Mouse (Mus musculus) midbrain, postnatal 0 days (tissue): ENCODE data around the gene Cacna2d4. TPM values are rescaled to one million over a fixed set of nuclear protein-coding genes. Genes with fewer than 3 reads are reported as not detected.

Source experiments
- ATAC-seq: fragments of 200-750 bp; cut with Nextera tagmentation; 2 replicates; pipeline ENCODE4 v1.8.0; 2017; ENCODE audit warnings: moderate number of reproducible peaks, mild to moderate bottlenecking, moderate TSS enrichment, moderate library complexity; ENCODE audit not compliant: low FRiP score
- DNase-seq: peaks from one replicate; pipeline ENCODE4 v3.0.0-alpha.2; 2015; ENCODE audit warnings: low spot score
- H3K27ac ChIP-seq: fragments of 300-500 bp; sonication (generic); 2 replicates; pipeline ENCODE4 v1.5.1; 2014; ENCODE audit warnings: low read depth, mild to moderate bottlenecking, low read length, mixed read lengths
- H3K27me3 ChIP-seq: fragments of 300-500 bp; sonication (generic); 2 replicates; pipeline ENCODE4 v1.6.1; 2014; ENCODE audit warnings: low read length, control low read depth, mixed read lengths; ENCODE audit not compliant: insufficient read depth
- H3K36me3 ChIP-seq: fragments of 300-500 bp; sonication (generic); 2 replicates; pipeline ENCODE4 v1.6.1; 2014; ENCODE audit warnings: low read length, control low read depth, mixed read lengths; ENCODE audit not compliant: insufficient read depth
- H3K4me1 ChIP-seq: fragments of 300-500 bp; sonication (generic); 2 replicates; pipeline ENCODE4 v1.6.1; 2014; ENCODE audit warnings: mild to moderate bottlenecking, control low read depth, antibody characterized with exemption, low read length, mixed read lengths; ENCODE audit not compliant: insufficient read depth
- H3K4me2 ChIP-seq: fragments of 300-500 bp; sonication (generic); 2 replicates; pipeline ENCODE4 v1.6.1; 2014; ENCODE audit warnings: low read depth, mild to moderate bottlenecking, low read length, mixed read lengths; ENCODE audit not compliant: poor library complexity, severe bottlenecking
- H3K4me3 ChIP-seq: fragments of 300-500 bp; sonication (generic); 2 replicates; pipeline ENCODE4 v1.5.1; 2014; ENCODE audit warnings: low read depth, mild to moderate bottlenecking, low read length, moderate library complexity
- H3K9ac ChIP-seq: fragments of 300-500 bp; sonication (generic); replicated peaks from 2 replicates; pipeline ENCODE4 v1.6.1; 2014; ENCODE audit warnings: mild to moderate bottlenecking, low read length, moderate library complexity, mixed read lengths; ENCODE audit not compliant: poor library complexity, severe bottlenecking
- H3K9me3 ChIP-seq: fragments of 300-500 bp; sonication (generic); 2 replicates; pipeline ENCODE4 v1.6.1; 2016; ENCODE audit warnings: low read length, control low read depth
- CTCF ChIP-seq: IDR thresholded peaks from 2 replicates; pipeline ENCODE4 v1.5.1; 2016; ENCODE audit warnings: antibody characterized with exemption, mild to moderate bottlenecking
- WGBS: fragments of 180-500 bp; shearing (Covaris S2); extraction: QIAGEN DNeasy Blood & Tissue Kit; methylation state at CpG from one replicate; pipeline ENCODE4 v1.1.7; 2014; 5-methylcytosine and 5-hydroxymethylcytosine counted together
- polyA plus RNA-seq: library from polyadenylated mRNA; unstranded; fragments of >200 nt; fragmentation: Nextera tagmentation; extraction: Ambion mirVana; gene quantifications from 2 replicates; pipeline ENCODE4 v1.2.1, GENCODE M21; 2015
- total RNA-seq: library from RNA; depleted of rRNA; stranded (reverse); fragments of >200 nt; gene quantifications from 2 replicates; pipeline ENCODE4 v1.2.3, GENCODE M21; 2014

Gene Cacna2d4
- total and polyA plus RNA-seq, 2 experiments from 2014 or later: 0.74 to 0.77 TPM

DNA sequence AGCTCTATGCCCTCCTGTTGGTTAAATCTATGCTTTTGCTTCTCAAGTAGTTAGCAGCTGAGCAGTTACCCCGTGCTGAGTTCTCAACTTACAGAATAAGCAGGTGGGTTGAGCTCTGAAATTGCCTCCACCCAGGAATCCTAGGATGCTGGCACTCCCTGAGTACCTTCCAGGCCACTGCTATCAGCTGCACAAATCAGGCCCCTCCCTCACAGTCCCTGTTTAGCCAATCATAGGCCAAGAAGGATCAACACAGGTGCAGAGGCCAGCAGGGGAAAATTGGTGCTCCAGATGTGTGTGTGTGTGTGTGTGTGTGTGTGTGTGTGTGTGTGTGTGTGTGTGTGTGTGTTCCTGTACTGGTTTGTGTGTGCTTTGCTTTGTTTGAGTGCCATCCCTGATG is 95.8 kb downstream of the Cacna2d4 start:
- DNase-seq: no peak
- 11% methylated on average over 1 of the region's 1 CpGs for WGBS

DNA sequence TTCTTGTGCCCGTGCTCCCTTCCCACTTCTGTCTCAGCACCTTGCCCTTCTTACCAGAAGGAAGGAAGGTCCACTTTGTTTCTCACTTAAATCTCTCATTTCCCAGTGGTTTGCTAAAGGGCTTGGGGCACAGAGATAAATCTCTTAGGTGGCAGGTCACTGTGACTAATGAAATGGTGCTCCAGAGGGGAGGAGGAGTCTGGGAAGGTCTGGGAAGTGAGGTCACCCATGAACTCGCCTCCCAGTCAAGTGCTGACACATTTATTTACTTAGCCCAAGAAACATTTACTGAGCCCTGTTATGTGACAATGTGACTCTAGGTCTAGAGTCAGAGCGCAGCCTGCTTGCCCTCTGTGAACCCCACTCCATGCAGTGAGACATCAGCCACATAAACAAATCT is 96.9 kb downstream of the Cacna2d4 start:
- Histone ChIP-seq H3K4me2 (no peak overlapping the region), H3K9me3 (no peaks in the 10 kb centered on the region), H3K4me3 (no peak overlapping the region), H3K27ac (no peak overlapping the region), H3K4me1 (0 out of 2 replicates have a peak, but pooled peaks cover 7% of the 10 kb centered on the region), H3K9ac (no peak overlapping the region), H3K36me3 (no peaks in the 10 kb centered on the region), H3K27me3 (no peaks in the 10 kb centered on the region)
- 41% methylated on average over 3 of the region's 3 CpGs for WGBS
- no peak for DNase-seq
- no peak for ATAC-seq
- no peak for TF ChIP-seq CTCF

More for the DNA sequence above, 95.8 kb downstream of the Cacna2d4 start:
- Histone ChIP-seq H3K4me3 (no peak overlapping the region), H3K4me1 (peaks cover 18% of the 10 kb centered on the region), H3K4me2 (no peak overlapping the region), H3K9me3 (no peaks in the 10 kb centered on the region), H3K27me3 (no peaks in the 10 kb centered on the region), H3K9ac (no peak overlapping the region), H3K36me3 (no peaks in the 10 kb centered on the region), H3K27ac (no peak overlapping the region)
- ATAC-seq: no peak
- TF ChIP-seq CTCF: no peak

DNA sequence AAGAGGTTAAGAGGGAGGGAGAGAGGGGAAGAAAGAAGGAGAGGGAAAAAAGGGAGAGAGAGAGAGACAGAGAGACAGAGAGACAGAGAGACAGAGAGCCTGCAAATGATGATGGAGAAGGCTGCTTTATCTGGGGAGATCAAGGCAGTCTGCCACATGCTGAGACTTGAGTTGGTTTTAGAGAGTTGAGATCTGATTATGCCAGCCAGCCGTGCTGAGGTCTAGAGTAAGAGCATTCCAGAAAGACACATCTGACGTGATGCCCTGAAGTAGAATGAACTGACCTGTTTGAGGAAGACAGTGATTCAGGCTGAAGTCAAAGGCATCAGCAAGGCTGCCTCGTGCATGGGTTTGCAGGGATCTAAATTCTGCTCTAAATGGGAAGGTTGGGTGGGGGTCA is 97.5 kb downstream of the Cacna2d4 start:
- ATAC-seq: no peak
- no peaks in the 10 kb centered on the region for H3K9me3 ChIP-seq
- no peaks in the 10 kb centered on the region for H3K27me3 ChIP-seq
- no peak for DNase-seq
- no peak for TF ChIP-seq CTCF
- no peak overlapping the region for H3K27ac ChIP-seq
- H3K36me3 ChIP-seq: no peaks in the 10 kb centered on the region
- H3K4me1 ChIP-seq: 0 out of 2 replicates have a peak, but pooled peaks cover 7% of the 10 kb centered on the region
- H3K4me2 ChIP-seq: no peak overlapping the region
- 28% methylated on average over 3 of the region's 3 CpGs for WGBS
- H3K9ac ChIP-seq: no peak overlapping the region
- no peak overlapping the region for H3K4me3 ChIP-seq

DNA sequence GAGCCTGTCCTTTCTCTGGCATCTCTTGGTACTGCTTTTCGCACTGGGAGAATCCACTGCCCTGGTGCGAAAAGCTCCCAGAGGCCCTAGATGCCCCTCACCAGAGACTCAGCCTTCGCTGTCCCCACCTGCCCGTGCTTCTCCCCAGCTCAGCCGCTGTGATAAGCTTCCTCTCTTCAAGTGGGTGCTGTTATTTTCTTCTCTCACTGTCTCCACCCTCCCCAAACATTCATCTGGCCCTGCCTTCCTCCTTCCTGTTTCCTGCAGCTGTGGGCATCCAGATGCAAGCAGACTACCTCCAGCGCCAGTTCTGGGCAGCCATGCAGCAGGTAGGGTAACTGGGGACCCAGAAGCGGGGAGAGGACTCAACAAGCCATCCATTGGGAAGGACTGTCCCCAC is 99.8 kb downstream of the Cacna2d4 start:
- DNase-seq: no peak
- no peak overlapping the region for H3K9ac ChIP-seq
- WGBS: 87% methylated on average over 7 of the region's 7 CpGs
- 0 out of 2 replicates have a peak, but pooled peaks cover 4% of the 10 kb centered on the region for H3K4me1 ChIP-seq
- no peak overlapping the region for H3K4me3 ChIP-seq
- no peak overlapping the region for H3K27ac ChIP-seq
- no peak for TF ChIP-seq CTCF
- H3K27me3 ChIP-seq: no peaks in the 10 kb centered on the region
- ATAC-seq: no peak
- no peaks in the 10 kb centered on the region for H3K36me3 ChIP-seq
- no peak overlapping the region for H3K4me2 ChIP-seq
- no peaks in the 10 kb centered on the region for H3K9me3 ChIP-seq

DNA sequence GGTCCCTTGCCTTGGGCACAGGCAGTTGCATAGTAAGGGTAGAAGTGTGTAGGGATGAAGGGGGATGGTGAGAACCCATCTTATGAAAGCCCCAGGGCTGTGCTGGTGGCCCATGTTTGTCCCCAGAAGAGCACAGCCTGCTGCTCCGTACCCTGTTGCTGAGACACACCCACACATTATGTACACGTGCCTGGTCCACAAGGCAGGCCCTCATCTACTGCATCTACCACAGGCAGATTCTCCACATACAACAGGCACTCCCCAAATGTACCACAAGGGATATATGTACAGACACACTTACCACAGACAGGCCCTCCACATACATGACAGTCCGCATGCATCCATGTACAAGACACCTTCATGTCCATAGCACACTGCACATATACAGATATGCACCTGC is 101.0 kb downstream of the Cacna2d4 start:
- no peak for TF ChIP-seq CTCF
- Histone ChIP-seq H3K9me3 (no peaks in the 10 kb centered on the region), H3K4me1 (no peaks in the 10 kb centered on the region), H3K4me2 (no peak overlapping the region), H3K27ac (no peak overlapping the region), H3K27me3 (no peaks in the 10 kb centered on the region), H3K9ac (no peak overlapping the region), H3K36me3 (no peaks in the 10 kb centered on the region), H3K4me3 (no peak overlapping the region)
- no peak for DNase-seq
- ATAC-seq: no peak
- WGBS: 69% methylated on average over 3 of the region's 3 CpGs

DNA sequence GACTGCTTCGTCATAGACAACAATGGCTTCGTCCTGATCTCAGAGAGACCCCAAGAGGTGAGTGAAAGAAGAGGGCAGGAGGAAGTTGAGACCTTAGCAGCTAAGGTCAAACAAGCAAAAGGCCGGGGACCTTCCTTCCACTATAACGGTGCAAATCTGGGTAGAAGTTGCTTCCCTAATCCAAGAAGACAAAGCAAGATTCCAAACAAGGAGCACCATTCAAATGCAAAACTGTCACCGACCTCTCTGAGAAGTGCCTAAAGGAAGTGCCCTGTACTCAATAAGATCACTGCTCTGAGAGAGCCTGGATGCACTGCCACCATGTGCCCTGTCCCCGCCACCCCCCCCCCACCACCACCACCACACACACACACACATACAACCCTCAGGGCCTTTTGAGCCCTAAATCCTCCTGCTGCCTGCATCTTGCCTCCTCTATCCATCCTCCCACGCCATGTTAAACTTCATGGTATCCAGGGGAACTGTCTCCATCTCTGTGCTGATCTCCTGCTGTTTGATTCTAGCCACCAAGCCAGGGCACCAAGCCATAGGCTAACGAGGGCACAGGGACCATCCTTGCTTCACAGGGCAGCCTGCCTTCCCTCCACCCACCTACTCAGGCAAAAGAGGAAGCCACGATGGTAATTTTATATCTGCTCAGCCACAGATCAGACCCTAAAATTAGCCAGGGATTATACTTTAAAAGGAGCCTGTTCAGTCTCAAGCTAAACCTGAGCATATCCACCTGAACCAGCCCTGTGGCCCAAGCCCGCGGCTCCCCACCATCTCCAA is 102.0 kb downstream of the Cacna2d4 start:
- Histone ChIP-seq H3K36me3 (no peaks in the 10 kb centered on the region), H3K9ac (no peak overlapping the region; the same call in 1 of the 2 replicates), H3K9me3 (no peaks in the 10 kb centered on the region), H3K4me1 (no peaks in the 10 kb centered on the region), H3K4me3 (no peak overlapping the region), H3K27ac (no peak overlapping the region), H3K27me3 (no peaks in the 10 kb centered on the region), H3K4me2 (no peak overlapping the region)
- DNase-seq: no peak
- TF ChIP-seq CTCF: no peak
- ATAC-seq: no peak
- 27% methylated on average over 11 of the region's 11 CpGs for WGBS
